ENCODE assay signal across 11 mouse cellular contexts in genomic region chr4:97607169-97607568, GRCm38 (mm10).
"Had no signal": no experiment of that assay in that cellular context is flagged by ENCODE, and none has a peak within 500 bp of the region (broad histone marks: within the 10 kb centered on the region; RNA-seq: fewer than 3 reads in every experiment).

No protein-coding gene starts in this region.

- ATAC-seq: liver, postnatal 0 days; midbrain, embryonic 13.5 days had no signal

- H3K27me3 ChIP-seq: liver, embryonic 13.5 days; midbrain, embryonic 13.5 days had no signal

- H3K9me3 ChIP-seq: liver, embryonic 13.5 days; midbrain, embryonic 13.5 days had no signal

- H3K4me2 ChIP-seq: liver, embryonic 13.5 days; midbrain, embryonic 13.5 days had no signal

- H3K4me3 ChIP-seq: layer of hippocampus, adult 2 months; liver, embryonic 13.5 days; midbrain, embryonic 13.5 days had no signal

- H3K36me3 ChIP-seq: liver, embryonic 13.5 days; midbrain, embryonic 13.5 days had no signal

- H3K27ac ChIP-seq: kidney, postnatal 0 days; layer of hippocampus, adult 2 months; liver, embryonic 13.5 days; midbrain, embryonic 13.5 days had no signal

- H3K9ac ChIP-seq: liver, embryonic 13.5 days; liver, postnatal 0 days; midbrain, embryonic 13.5 days had no signal

- DNase-seq: kidney, adult 9 months; kidney, postnatal 36 days; liver; liver, embryonic 13.5 days; liver, postnatal 0 days; right cerebral cortex, postnatal 14 days; thymus, adult 18-20 months; thymus, postnatal 14 days had no signal
